Mouse (Mus musculus) layer of hippocampus, postnatal 14 days (tissue): ENCODE results near the gene Otud5. TPM values are rescaled to one million over a fixed set of nuclear protein-coding genes. Genes with fewer than 3 reads are reported as not detected.
"Not testable (repeated sequence)": the region's sequence is repeated elsewhere in the genome, so short reads cannot be mapped to it uniquely, and the experiment has no call there.

Source experiments
- DNase-seq, 2 experiments: peaks; one replicate each; pipeline ENCODE4 v3.0.0; 2021 to 2022; ENCODE audit warnings: low spot score in 2 of 2, mixed read lengths in 1 of 2
- long read RNA-seq, 2 experiments: library from polyadenylated mRNA; stranded (forward); transcript quantifications; one replicate each; pipeline ENCODE4 v2.0.0; 2021
- total RNA-seq, 2 experiments: library from RNA; stranded (reverse); gene quantifications; 2 replicates each; pipeline ENCODE4 v1.2.3; 2021

Gene Otud5
- total RNA-seq = 10 to 100 TPM; 64.1 to 64.9 TPM
- long read RNA-seq, experiment 1, full-length matches to known transcripts = 14 of 53 reads
- long read RNA-seq, experiment 1, partial matches to known transcripts = 31 of 53 reads
- long read RNA-seq, experiment 1, other reads (novel, unspliced or antisense) = 8 of 53 reads
- long read RNA-seq, experiment 2, full-length matches to known transcripts = 21 of 68 reads
- long read RNA-seq, experiment 2, partial matches to known transcripts = 31 of 68 reads
- long read RNA-seq, experiment 2, other reads (novel, unspliced or antisense) = 16 of 68 reads

DNA sequence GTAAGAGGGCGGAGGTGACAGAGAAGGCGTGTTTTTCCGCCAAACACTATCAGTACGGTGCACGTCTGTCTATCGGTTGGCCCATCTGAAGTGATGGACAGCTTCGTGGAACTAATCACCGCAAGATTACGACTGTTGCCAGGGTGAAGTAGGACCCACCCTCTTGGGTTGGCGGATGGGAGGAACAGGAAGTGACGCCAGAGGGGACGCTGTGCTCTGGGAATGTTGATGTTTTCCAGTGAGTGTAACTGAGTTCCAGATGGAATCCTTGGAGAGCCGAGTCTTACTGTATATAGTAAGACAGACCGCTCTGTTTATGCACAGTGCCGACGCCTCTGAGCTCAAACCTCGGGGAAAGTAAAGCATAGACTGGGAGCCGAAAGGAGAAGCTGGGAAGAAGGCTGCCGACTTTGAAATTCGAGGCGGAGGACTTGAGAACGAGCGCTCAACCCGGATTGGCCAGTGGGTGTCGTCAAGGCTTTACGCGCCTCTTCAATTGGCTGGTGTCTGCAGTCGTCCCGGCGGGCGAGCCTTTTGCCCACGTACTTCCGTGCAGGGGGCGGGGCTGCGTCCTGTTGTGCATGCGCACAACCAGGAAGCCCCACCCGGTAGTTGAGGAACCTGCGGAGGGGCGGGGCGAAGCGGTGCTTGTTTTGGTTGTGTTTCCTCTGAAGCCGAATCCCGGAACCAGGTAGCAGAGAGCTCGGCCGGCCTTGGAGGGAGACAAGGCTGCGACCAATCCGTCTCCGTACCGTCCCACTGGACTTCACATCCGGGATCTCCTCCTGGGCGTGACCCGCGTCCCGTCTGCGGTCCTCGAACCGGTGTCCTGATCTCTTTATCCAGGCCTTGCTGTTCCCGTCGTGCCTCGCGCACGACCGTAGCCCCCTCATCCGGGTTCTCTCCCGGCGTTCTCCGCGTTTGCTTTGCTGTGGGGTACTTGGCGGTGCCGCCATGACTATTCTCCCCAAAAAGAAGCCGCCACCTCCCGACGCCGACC is at the start of gene Otud5:
Gene Otud5, plus strand, starts transcription at position 202 of the 1,000 bp plus-strand sequence.
- peak; percentile 87 to 95 for DNase-seq

DNA sequence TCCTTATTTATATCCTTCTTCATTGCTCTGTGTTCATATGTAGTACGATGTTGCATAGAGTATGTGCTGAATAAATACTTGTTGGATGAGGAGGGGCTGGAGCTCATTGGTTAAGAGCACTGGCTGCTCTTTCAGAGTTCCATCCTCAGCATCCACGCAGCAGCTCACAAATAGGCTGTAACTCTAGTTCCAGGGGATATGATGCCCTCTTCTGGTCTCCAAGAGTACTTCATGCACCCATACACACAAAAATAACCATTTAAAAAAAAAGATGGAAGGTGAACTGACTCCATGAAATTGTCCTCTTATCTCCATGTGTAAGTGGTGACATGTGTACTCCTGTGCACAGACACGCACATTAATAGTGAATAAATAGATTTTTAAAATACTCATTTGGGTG is 47.8 kb upstream of the Otud5 start:
- DNase-seq = no peak

- no peak for DNase-seq
Measured at GRCm38 (mm10) chrX:7795016-7795415, 46.1 kb upstream of the Otud5 start.

- DNase-seq = no peak
Measured at GRCm38 (mm10) chrX:7797327-7797726, 43.8 kb upstream of the Otud5 start.

DNA sequence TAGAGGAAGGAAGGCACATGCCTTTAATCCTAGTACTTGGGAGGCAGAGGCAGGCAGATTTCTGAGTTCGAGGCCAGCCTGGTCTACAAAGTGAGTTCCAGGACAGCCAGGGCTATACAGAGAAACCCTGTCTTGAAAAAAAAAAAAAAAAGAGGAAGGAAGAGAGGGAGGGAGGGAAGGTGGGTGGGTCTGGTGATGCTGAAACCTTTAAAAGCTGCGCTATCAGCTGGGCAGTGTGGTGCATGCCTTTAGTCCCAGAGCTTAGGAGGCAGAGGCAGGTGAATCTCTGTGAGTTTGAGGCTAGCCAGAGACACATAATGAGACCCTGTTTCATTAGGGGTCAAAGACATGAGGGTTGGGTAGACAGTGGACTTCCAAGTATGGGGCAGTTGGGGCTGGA is 39.0 kb upstream of the Otud5 start:
- not testable (repeated sequence) for DNase-seq

- DNase-seq = not testable (repeated sequence)
Measured at GRCm38 (mm10) chrX:7815016-7815415, 26.1 kb upstream of the Otud5 start.

DNA sequence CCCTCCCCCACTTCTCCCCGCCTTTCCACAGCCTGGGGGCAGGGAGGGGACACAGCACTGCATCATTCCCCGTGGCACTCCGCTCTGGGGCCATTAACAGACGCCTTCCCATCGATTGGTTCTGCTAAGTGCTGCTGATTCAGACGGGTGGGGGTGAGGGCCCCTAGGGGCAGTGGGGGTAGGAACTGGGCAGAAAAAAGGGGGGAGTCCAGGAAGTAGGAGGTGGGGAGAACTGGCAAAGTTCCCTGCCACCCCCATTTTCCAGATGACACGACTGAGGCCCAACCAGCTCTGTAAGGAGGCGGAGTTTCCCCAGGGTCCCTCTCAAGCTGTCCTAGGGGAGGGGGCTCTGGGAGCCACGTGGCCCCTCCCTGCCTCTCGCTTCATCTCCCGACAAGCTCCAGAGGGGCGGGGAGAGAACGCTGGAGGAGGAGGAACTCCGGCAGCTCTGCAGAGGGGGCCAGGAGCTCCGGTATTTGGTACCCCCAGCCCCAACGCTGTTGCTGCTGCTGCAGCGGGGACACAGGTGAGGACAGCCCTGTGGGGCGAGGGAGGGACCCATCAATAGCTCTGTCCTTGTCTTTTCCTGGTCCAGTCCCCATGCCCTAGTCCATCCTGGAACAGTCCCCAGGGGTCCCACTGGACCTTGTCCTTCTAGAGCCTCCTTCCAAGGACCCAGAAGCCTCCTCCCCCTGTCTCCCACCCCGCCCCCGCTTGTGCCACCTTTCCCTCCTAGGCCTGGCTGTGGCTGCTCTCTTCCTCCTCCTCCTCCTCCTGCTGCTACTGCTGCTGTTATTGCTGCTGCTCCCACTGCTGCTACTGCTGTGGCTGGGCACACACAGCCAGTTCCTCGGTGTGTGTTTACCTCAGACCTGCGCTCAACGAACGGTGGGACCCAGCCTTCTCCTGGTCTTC is 19.0 kb upstream of the Otud5 start, which contains the start of gene Kcnd1:
Gene Kcnd1, plus strand, starts transcription at position 425 of the 915 bp plus-strand sequence.
- peak; percentile 37 to 62 for DNase-seq

- no peak for DNase-seq
Measured at GRCm38 (mm10) chrX:7837146-7837545, 4.0 kb upstream of the Otud5 start.

DNA sequence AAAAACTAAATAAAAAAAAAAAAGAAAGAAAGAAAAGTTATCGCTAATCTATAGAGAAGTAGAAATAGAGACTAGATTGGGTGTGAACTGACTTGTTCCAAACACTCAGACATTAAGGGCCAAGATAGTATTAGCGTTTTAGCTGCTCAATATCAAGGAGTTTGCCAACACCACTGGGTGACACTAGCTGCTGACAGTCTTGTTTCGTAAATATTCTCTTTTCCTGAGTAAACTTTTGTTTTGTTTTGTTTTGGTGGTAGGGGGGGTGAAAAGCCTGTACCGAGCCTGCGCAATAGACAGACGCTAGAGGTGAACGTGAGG is 362 bp upstream of the Otud5 start:
- DNase-seq = no peak

GRCm38 (mm10) chrX:7842318-7842717 is 1.2 kb downstream of the Otud5 start:
- DNase-seq = no peak

DNA sequence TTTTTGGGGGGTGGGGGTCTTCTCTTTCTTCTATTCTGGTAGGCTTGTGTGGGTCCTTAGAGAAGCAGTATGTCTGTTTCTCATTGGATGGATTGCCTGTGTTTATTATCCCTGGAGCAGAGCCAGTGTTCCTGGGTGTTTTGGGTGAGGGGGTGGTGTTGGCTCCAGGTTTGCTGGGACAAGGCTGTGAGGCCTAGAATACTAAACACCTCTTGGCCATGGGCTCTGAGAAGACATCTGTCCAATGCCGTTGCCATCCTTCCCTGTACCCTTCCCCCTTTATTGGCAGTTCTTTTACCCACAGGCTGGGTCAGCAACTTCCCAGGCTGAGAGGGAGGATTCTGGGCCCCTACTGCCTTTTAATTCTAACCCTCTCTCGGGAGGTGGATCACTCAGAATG is 6.7 kb downstream of the Otud5 start:
- peak in 1 of 2 experiments; percentile 63 for DNase-seq

- no peak for DNase-seq
Measured at GRCm38 (mm10) chrX:7854578-7854977, 13.4 kb downstream of the Otud5 start.

DNA sequence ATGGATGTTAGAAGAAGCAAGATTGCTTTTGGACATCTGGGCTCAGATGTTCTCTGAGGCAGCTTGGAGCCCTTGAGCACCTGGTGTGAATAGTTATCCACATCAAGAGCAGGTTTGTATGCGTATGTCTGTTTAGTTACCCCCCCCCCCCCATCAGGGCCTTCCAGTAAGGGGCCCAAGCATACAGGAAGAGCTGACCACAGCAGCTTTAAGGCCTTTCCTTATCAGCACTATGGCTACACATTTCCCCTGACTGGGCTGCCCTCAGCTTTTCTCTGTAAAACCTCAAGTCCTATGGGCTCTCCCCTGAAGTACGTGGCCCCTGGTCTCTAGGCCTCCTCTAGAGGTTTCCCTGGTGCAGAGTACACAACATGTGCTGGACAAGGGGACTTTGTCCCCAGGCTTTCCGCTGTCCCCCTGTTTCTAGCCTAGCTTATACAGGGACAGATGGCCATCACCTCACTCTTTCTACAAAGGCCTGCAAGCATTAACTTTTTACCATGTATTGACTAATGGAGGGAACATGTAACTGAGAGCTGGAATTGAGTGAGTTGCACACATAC is 18.1 kb downstream of the Otud5 start:
- DNase-seq = no peak

DNA sequence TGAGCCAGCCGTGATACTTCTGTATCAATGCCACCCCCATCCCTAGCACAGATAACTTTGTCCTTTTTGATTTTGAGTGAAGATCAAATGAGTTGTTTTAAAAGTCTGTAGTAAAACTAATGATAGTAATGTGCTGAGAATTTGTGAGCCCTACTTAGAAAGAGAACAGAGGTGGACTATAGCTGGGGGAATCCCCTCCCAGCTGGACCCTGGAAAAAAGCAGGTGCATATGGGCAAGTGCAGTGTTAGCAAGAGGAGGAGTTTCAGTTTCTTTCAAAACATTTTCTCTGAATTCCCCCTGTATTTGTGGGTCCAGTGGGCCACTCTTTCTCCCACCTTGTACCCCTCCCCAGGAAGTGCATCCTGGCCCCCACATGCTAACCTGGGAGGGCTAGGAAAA is 22.0 kb downstream of the Otud5 start:
- DNase-seq = no peak

DNA sequence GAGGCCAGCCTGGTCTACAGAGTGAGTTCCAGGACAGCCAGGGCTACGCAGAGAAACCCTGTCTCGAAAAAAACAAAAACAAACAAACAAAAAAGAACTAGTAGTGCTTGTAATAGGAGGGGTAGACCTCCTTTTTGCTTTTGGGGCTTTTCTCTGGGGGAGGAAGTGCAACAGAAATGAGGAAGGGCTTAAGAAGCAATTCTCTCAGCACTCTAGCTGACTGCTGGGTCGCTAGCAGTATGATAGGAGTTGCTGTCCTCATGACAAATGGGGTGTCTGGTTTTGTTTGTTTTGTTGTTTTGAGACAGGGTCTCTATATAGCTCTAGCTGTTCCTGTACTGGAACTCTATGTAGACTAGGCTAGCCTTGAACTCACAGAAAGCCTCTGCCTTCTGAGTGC is 23.4 kb downstream of the Otud5 start:
- DNase-seq = no peak

- DNase-seq = no peak
Measured at GRCm38 (mm10) chrX:7865343-7865742, 24.2 kb downstream of the Otud5 start.

DNA sequence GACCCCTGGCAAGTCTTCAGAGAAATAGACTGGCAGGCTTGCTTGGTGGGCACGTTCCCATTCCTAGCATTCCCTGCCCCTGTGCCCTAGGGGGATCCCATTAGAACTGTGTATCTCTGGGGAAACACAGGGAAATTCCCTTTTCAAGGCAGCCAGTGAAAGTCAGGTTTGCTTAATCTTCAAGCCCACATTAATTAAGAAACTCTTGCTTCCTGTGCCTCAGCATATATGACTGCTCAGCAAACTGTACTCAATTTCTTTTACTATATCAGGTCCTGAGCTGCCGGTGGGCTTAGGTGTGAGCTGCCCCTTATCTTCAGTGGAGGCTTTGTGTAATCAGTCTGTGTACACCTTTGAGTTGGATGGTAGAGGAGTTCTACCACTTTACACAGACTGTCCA is 24.6 kb downstream of the Otud5 start:
- DNase-seq = no peak

DNA sequence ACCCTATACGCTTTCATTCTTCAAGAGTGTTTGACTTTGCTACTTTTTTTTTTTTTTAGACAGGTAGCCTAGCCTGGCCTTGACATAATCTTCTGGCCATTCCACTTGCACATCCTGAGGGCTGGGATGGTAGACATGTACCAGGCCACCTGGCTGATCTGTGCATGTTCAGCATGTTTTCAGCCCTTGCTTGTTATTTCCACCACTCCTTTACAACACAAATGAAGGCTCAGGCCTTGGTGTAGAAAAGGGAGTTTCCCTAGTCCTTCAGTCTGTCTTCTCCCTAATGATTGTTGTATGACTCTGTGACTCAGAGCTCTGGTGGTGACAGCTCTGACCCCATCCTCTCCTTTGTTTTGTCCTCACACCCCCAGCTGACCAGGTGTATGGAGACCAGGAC is 26.0 kb downstream of the Otud5 start:
- no peak for DNase-seq

GRCm38 (mm10) chrX:7868506-7868905 is 27.3 kb downstream of the Otud5 start:
- DNase-seq = no peak

DNA sequence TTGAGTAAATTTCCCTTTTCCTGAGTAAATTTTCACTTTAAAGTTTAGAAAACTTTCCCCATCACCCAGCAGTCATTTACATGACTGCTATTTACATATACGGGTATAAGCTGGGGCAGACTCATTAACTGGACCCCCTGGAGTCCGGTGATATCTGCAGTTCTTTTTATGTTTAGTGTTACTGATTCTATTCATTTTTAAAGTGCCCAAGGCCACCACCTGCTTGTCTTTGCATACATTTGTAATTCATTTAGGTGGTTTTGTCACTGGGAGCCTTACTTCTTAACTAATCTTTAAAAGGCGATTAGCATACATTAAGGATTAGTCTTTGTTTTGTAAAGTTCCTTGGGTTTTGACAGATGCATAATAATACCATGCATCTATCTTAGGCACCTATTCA is 28.7 kb downstream of the Otud5 start:
- no peak for DNase-seq

- peak; percentile 71 to 83 for DNase-seq
Measured at GRCm38 (mm10) chrX:7878007-7878419, 36.8 kb downstream of the Otud5 start, which contains the start of gene Pim2. Gene Pim2 (plus strand): TSS chrX:7878262.
